Mouse (Mus musculus): ENCODE data around the gene Strada. TPM values are rescaled to one million over a fixed set of nuclear protein-coding genes. Genes with fewer than 3 reads are reported as not detected.

Gene Strada
- total RNA-seq, 2 experiments from 2014 or later = 6.2 to 8.0 TPM

GRCm38 (mm10) chr11:106187326-106187725 lies 14.6 kb downstream of the Strada start:
- no peak for DNase-seq

GRCm38 (mm10) chr11:106180449-106180801 lies 21.5 kb downstream of the Strada start:
- DNase-seq = no peak

- no peak for DNase-seq
Observed at GRCm38 (mm10) chr11:106179711-106180448, 22.1 kb downstream of the Strada start.

GRCm38 (mm10) chr11:106178036-106178782 lies 23.8 kb downstream of the Strada start:
- no peak for DNase-seq

- DNase-seq = no peak
Observed at GRCm38 (mm10) chr11:106176372-106176771, 25.6 kb downstream of the Strada start.

- DNase-seq = peak in 1 of 2 experiments; percentile 29
Observed at GRCm38 (mm10) chr11:106175081-106175480, 26.9 kb downstream of the Strada start.

GRCm38 (mm10) chr11:106174372-106174771 lies 27.6 kb downstream of the Strada start:
- peak; percentile 44 to 53 for DNase-seq

- DNase-seq = no peak
Observed at GRCm38 (mm10) chr11:106173228-106173627, 28.7 kb downstream of the Strada start.

- DNase-seq = no peak
Observed at GRCm38 (mm10) chr11:106170807-106171206, 31.2 kb downstream of the Strada start.

GRCm38 (mm10) chr11:106167435-106167834 lies 34.5 kb downstream of the Strada start:
- no peak for DNase-seq

- DNase-seq = no peak
Observed at GRCm38 (mm10) chr11:106164601-106165180, 37.3 kb downstream of the Strada start.

GRCm38 (mm10) chr11:106163546-106163945 lies 38.4 kb downstream of the Strada start:
- peak; percentile 31 to 68 for DNase-seq

- no peak for DNase-seq
Observed at GRCm38 (mm10) chr11:106162237-106162636, 39.7 kb downstream of the Strada start.

- DNase-seq = peak; percentile 20 to 55
Observed at GRCm38 (mm10) chr11:106160841-106161721, 40.9 kb downstream of the Strada start, which contains the start of the genes Gm10840 and Limd2. Gene Gm10840, plus strand, starts transcription at chr11:106160850. Gene Limd2, minus strand, starts transcription at chr11:106160860.

- DNase-seq = peak; percentile 79 to 83
Observed at GRCm38 (mm10) chr11:106159921-106160840, 41.8 kb downstream of the Strada start.

GRCm38 (mm10) chr11:106159216-106159920 lies 42.6 kb downstream of the Strada start:
- peak; percentile 49 to 62 for DNase-seq

GRCm38 (mm10) chr11:106158930-106159215 lies 43.1 kb downstream of the Strada start:
- no peak for DNase-seq

GRCm38 (mm10) chr11:106158081-106158929 lies 43.7 kb downstream of the Strada start:
- peak; percentile 16 to 29 for DNase-seq

GRCm38 (mm10) chr11:106157154-106157553 lies 44.8 kb downstream of the Strada start:
- no peak for DNase-seq

Measured in heart, adult 18-20 months (tissue).